ENCODE assay signal across 17 mouse cellular contexts in the genomic region with DNA sequence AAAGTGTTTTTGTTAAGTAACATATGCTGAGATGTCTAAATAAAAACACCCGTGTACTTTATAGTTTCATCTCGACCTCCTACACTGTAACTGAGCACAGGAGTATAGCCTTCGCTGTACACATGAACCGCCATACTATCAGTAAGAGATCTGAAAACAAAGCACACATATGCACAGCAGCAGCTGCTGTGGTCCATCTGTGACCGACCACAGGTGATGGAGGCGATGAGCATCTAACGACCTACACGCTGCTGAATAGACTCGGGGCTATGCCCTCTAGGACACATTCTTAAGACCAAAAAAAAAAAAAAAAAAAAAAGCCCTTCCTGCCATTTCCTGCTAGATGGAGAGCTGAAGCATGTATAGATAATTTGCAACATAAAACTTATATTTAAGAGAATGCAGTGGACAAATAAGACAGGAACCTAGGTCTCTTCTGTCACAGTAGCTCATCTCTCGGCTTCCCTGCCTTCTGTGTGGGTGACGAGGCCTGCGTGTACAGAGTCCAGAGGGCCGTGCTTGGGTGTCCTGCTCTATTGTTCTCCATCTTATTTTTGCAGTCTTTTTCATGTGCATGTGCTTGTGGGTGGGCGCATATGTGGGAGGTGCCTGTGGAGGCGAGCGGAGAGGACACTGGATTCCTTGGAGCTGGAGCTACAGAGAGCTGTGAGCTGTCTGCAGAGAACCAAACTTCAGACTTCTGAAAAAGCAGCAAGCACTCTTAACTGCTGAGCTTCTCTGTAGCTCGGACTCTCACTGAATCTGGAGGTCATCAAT. TPM values are rescaled to one million over a fixed set of nuclear protein-coding genes. Genes with fewer than 3 reads are reported as not detected.
DNase-seq lines count a peak whose midpoint lies in the region; ATAC-seq and TF ChIP-seq lines count a peak whose summit lies in the region.
"Had no signal": no experiment of that assay in that cellular context is flagged by ENCODE, and none has a peak within 500 bp of the region (broad histone marks: within the 10 kb centered on the region; RNA-seq: fewer than 3 reads in every experiment).

No protein-coding gene starts in this region.

- H3K27ac ChIP-seq in heart, embryonic 12.5 days (ENCODE audit: poor library complexity, severe bottlenecking): no peak overlapping the region
- peak overlapping the region; percentile 44; the same call in 1 of the 2 replicates for H3K27ac ChIP-seq in layer of hippocampus, adult 2 months
- H3K27ac ChIP-seq in intestine, embryonic 15.5 days: no peak overlapping the region

- H3K36me3 ChIP-seq in heart, embryonic 12.5 days: no peaks in the 10 kb centered on the region
- no peaks in the 10 kb centered on the region for H3K36me3 ChIP-seq in intestine, embryonic 15.5 days

- H3K9me3 ChIP-seq in heart, embryonic 12.5 days (replicated peaks): no peaks in the 10 kb centered on the region
- no peaks in the 10 kb centered on the region for H3K9me3 ChIP-seq in intestine, embryonic 15.5 days
- H3K9me3 ChIP-seq: megakaryocyte, embryonic 14.5 days had no signal

- H3K27me3 ChIP-seq in heart, embryonic 12.5 days (replicated peaks): no peaks in the 10 kb centered on the region
- no peaks in the 10 kb centered on the region for H3K27me3 ChIP-seq in intestine, embryonic 15.5 days (replicated peaks)
- H3K27me3 ChIP-seq: megakaryocyte, embryonic 14.5 days had no signal

- H3K9ac ChIP-seq in heart, embryonic 12.5 days: no peak overlapping the region
- no peak overlapping the region for H3K9ac ChIP-seq in intestine, embryonic 15.5 days

- no peak overlapping the region for H3K4me3 ChIP-seq in heart, embryonic 12.5 days
- H3K4me3 ChIP-seq in layer of hippocampus, adult 2 months: no peak overlapping the region
- no peak overlapping the region for H3K4me3 ChIP-seq in intestine, embryonic 15.5 days (replicated peaks)
- H3K4me3 ChIP-seq: megakaryocyte, embryonic 14.5 days had no signal

- H3K4me2 ChIP-seq in heart, embryonic 12.5 days: no peak overlapping the region
- no peak overlapping the region for H3K4me2 ChIP-seq in intestine, embryonic 15.5 days (replicated peaks)
- H3K4me2 ChIP-seq: liver, embryonic 11.5 days had no signal

- WGBS in heart, embryonic 12.5 days: 78% methylated on average over 17 of the region's 17 CpGs
- 82% methylated on average over 17 of the region's 17 CpGs for WGBS in intestine, embryonic 15.5 days

- no peak for TF ChIP-seq CTCF in layer of hippocampus, adult 2 months (conservative IDR thresholded peaks at IDR 0.05)

- DNase-seq in heart, adult 11 months: peak; percentile 77
- DNase-seq in layer of hippocampus, adult 2 months (ENCODE audit: low spot score in 2 of 2): peak; percentile 20 to 32
- no peak for DNase-seq in layer of hippocampus, adult 9-10 months (ENCODE audit: low spot score)
- peak; percentile 70 to 72 for DNase-seq in right cerebral cortex, adult 2 months (ENCODE audit: low spot score in 2 of 2)
- DNase-seq in right cerebral cortex, postnatal 4 days: no peak
- DNase-seq in telencephalon, adult 2 months (ENCODE audit: low read depth, low spot score): peak; percentile 44
- DNase-seq: adrenal gland, adult 8-10 months; B cell, adult 2 months; cerebellum, adult 9-10 months; kidney, adult 9 months; spleen, adult 18-20 months had no signal

- no peak for ATAC-seq in heart, embryonic 12.5 days (ENCODE audit: insufficient number of reproducible peaks, low FRiP score)
- ATAC-seq in intestine, embryonic 15.5 days: no peak
- ATAC-seq: forebrain, embryonic 16.5 days; hindbrain, embryonic 16.5 days had no signal

- H3K4me1 ChIP-seq in heart, embryonic 12.5 days (replicated peaks): peaks cover 22% of the 10 kb centered on the region
- 0 out of 2 replicates have a peak, but pooled peaks cover 3% of the 10 kb centered on the region for H3K4me1 ChIP-seq in intestine, embryonic 15.5 days (replicated peaks)

RNA-seq across cellular contexts. Expression of a gene that starts 35.7 kb away (rescaled TPM):
- polyA plus RNA-seq in heart, embryonic 12.5 days (2016; fragmentation: Nextera tagmentation; extraction: Ambion mirVana): 13.3 and 16.0 TPM in 2 replicates
- total RNA-seq in layer of hippocampus, adult 2 months (2021): 100 to 1,000 TPM; 119 to 121 TPM
- polyA plus RNA-seq in intestine, embryonic 15.5 days (2015; fragmentation: Nextera tagmentation; extraction: Ambion mirVana): 12.3 and 12.9 TPM in 2 replicates

RNA-seq across cellular contexts. Expression of a gene that starts 54.5 kb away (rescaled TPM):
- polyA plus RNA-seq in heart, embryonic 12.5 days (2016; fragmentation: Nextera tagmentation; extraction: Ambion mirVana): 40.3 and 43.3 TPM in 2 replicates
- total RNA-seq in layer of hippocampus, adult 2 months (2021): 10 to 100 TPM; 13.5 to 16.4 TPM
- polyA plus RNA-seq in intestine, embryonic 15.5 days (2015; fragmentation: Nextera tagmentation; extraction: Ambion mirVana): 42.9 and 45.2 TPM in 2 replicates

Comparison
In these comparisons a context has a peak if more than half of its experiments do, and no peak if none do; other contexts are left out.
1. DNase-seq: peak in heart, adult 11 months (single experiment), layer of hippocampus, adult 2 months (2 of 2), right cerebral cortex, adult 2 months (2 of 2) and telencephalon, adult 2 months (single experiment); none in layer of hippocampus, adult 9-10 months (single experiment) and right cerebral cortex, postnatal 4 days (single experiment).